Mouse (Mus musculus) NIH3T3 (cell line): ENCODE measurements around the gene Actb.

Experiments used
- DNase-seq: peaks from one replicate; pipeline ENCODE4 v3.0.0-alpha.2; 2012; ENCODE audit warnings: low read depth

Actb gene

DNA sequence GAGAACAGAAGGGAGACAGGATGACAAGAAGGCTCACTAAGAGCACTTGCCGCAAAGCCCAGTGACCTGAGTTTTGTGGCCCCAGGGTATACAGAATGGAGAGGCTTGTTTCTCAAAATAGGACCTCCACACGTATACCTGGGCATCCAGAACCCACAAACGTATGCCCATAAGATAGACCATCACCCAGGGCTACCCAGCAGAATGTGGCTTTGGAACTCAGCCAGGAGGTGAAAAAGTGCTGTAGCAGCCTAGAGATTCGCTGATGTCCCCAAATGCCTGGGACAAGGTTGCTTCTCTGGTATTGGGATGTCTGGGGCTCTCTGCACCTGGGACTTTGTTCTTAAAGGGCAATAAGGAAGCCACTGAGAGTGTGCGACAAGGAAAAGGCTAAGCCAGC lies 15.7 kb upstream of the Actb start:
- no peak for DNase-seq

DNA sequence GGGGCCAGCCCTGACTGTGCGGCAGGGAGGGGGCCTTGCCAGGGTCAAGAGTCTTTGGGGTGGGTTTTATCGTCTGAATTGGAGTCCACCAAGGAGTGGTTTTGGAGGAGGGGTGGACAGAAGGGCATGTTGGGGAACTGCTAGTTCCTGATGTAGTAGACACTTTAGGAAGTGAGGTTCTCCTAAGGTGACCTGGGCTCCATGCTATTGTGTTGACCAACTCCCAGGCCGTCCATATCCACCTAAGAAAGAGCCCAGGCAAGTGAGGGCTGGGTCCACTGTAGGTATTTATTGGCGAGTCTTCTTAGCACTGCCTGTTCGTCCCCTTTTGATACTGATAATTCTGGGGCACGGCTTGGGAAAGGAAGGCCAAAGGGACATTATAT lies 14.5 kb upstream of the Actb start:
- no peak for DNase-seq

DNA sequence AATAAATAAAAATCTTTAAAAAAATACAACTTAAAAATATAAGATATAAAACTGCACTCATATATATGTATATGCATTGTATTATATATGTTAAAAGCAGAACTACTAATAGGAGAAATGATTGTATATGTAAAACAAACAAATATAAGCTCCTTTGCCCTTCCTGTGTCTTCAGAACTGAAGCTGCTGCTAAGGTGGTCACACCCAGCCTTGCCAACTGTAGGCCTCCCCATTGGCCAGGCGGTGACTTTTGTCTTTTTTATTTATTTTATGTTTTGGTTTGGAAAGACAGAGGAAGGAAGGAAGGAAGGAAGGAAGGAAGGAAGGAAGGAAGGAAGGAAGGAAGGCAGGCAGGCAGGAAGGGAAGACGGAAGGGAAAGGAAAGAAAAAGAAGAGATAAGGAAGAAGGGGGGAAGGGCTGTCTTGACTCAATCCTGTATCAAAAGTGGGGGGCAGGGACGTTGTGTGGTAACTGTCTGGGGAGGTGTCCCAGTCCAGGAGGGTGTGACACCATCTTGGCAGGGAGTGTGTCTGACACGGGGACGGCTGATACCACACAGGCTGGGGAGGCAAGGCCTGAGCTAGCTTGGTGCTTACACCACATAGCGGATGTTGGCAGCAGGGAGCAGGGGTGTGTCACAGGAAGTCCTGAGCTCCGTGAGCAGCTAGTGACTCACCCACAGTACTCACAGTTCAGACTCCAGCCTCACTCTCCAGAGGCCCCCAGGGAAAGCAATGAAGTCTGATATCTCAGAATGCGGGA lies 13.9 kb upstream of the Actb start:
- peak; percentile 95 for DNase-seq

DNA sequence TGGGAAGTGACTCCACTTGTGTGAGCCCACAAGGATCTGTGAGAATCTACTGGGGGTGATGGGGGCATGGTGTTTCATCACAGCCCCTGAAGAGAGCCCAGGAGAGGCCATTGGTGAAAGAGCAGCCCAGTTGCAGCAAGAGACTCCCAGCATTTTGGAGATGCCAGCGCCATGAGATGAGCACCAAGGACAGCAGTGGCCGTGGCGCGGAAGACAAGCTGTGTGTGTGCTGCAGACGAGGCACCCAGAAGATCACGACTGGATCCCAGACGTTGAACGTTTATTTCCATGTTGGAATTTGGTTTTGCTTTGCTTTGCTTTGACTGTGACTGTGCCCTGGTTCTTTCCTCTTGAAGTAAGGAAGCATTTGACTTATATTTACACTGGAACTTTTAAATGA lies 10.8 kb upstream of the Actb start:
- DNase-seq = no peak

DNA sequence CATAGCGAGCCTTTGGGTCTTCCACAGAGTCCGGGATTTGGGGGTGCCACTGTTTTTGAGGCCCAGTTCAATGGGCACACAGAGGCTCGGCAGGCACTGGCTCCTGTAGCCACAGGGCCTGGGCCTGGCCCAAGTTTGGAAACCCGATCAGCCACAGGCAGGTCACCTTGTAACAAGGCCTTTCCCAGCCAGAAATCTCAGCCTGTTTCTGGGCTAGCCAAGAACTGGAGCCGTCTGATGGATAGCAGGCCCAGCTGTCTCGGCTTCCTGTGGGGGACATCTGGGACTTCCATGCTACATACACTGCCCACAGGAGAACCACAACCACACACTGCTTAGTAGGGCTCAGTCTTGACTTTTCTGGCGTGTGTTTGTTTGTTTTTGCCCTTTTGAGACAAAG lies 10.0 kb upstream of the Actb start:
- no peak for DNase-seq

DNA sequence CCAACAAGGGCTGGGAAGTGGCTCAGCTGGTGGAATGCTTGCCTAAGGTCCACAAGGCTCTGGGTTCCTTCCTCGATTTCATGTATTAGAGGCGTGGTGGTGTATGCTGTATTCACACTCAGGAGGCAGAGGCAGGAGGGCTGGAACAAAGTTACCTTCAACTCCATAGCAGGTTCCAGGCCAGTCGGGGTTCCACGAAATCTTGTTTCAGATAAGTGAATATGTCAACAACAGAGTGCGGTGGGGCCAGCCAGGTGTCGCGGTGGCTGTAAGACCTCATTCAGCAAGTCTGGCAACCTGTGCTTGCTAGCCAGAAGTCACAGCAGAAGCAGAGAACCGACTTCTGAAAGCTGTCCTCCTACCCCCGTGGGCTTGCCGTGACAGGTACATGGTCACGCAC lies 8.7 kb upstream of the Actb start:
- DNase-seq = no peak

DNA sequence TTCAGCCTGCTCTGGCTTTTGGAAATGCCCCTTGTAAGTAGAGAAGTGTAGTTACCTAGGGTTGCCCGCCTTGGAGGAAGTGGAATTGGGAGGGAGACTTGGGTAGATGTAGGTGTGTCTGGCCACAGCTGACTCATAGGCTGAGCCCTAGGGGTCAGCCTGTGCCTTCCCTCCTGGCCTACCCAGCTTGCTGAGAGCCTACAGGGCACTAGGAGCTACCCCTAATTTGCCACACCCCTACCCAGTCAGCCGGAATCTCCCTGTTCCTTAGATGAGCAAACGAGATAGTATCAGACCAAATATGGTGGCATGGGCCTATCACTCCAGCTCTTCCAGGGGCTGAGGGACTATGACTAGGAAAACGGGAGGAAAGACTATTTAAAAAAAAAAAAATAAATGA lies 6.2 kb upstream of the Actb start:
- no peak for DNase-seq

DNA sequence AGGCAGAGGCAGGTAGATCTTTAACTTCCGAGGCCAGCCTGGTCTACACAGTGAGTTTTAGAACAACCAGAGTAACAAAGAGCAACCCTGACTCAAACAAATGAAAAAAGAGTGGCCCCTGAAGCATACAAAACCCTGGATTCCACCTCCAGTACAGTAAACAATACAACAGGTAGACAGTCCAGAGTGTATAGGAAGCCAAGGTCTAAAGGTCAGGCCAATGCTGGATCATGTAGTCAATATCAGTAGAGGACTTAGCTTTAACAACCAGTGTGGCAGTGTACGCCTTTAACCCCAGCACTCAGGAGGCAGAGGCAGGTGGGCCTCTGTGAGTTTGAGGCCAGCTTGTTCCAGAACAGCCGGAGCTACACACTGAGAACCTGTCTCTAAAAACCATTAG lies 5.8 kb upstream of the Actb start:
- no peak for DNase-seq

DNA sequence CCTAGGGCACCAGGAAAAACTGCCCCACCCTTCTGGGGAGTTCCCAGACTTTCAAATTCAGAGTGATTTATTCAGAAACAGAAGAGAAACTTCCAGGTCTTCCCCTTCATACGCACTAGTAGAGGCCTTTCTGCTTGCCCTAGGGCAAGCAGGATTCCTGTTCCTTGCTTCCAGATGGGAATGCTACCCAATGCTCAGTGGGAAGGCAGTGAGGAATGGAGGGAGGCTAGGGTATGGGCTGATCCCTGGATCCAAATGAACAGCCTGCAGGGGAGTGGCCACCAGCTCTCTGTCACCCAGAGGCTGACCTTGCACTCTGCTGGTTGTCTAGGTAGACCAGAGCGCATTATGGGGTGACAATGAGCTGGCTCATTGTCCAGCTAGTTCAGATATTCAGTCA lies 5.1 kb upstream of the Actb start:
- DNase-seq = no peak

DNA sequence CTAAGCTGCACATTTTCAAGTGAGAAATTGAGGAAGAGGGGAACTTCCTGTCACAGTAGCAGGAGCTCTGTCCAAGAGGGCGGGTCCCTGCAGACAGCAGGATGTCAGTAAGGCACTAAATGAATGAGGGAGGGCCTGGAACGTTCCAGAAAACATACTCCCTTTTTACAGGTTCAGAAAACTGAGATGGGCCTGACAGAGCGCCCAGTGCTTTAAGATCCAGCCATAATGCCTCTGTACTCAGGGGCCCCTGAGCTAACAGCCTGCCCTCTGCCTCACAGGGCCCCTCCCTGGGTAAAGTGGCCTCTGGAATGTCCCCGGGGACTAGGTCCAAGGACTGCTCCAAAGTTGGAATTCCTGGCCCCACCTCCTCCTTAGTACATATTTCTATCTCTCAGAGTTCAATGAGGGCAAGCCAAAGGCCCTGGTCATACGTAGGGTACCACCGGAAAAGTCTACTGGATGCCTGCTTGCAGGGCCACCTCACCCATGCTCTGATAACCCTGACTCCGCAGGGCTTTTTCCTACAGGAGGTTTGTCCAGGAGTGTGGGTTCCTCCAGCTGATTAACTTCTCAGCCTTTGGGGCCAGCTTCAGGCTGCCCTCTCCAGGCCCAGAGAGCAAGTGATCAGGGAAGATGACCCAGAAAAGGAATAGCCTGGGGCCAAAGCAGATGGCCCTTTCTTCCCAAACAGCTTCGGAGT lies 3.2 kb upstream of the Actb start:
- DNase-seq = no peak

DNA sequence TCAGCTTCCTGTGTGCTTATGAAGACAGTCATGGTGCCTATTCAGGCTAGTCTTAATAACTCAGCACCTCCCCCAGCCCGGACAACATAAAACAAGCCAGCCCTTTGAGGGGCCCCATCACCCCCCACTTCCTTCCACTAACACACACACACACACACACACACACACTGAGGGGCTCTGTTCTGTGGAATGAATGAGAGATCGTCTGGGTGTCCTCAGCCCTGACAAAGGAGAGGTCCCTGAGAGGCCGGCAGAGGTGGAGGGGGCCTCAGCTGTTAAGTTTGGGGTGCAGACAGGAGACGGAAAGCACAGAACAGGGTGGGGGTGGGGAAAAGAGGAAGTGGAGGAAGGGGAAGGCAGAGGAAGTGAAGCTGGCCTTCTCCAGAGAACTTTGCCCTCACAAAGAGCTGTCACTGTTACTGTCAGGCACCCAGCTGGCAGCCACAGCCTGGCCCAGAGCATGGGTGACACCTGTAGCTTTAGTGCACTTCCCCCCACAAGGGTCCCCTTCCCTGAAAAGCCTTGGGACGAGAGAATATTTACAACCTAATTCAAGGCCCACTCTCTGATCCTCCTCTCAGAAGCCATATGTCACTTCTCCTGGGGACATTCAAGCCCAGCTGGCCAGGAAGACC lies 2.5 kb upstream of the Actb start:
- no peak for DNase-seq

DNA sequence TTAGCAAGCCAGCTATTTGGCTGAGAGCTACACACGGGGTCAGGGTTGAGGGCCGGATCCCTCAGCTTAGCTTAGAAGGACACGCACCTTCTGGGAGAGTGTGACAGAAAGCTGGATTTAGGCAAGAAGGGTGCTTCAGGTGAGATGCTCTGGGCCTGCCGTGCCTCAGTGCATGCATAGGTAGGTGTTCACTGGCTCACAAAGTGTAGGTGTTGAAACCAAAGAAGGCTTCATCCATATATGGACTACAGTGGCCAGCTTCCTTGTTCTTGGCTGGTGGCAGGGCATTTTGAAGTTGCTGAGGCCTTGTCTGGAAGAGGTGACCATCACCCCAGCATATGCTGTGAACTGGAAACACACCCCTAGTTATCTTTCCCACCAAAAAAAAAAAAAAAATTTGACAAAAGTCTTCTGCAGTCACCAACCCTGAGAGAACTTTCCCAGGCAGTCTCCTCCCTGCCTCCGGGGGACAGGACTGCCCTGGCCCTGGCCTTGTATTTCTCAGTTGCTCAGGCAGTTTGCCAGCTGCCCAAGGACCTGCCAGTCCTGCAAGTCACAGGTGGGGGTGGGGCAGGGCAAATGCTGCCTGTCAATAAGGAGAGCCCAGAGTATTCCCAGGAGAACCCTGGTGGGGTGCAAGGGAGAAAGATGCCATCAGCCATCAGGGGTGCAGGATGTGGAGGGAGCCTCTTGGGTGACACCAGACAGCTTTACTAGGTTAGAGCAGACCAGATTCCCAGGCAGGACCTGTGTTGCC lies 1.4 kb upstream of the Actb start:
- DNase-seq = no peak

DNA sequence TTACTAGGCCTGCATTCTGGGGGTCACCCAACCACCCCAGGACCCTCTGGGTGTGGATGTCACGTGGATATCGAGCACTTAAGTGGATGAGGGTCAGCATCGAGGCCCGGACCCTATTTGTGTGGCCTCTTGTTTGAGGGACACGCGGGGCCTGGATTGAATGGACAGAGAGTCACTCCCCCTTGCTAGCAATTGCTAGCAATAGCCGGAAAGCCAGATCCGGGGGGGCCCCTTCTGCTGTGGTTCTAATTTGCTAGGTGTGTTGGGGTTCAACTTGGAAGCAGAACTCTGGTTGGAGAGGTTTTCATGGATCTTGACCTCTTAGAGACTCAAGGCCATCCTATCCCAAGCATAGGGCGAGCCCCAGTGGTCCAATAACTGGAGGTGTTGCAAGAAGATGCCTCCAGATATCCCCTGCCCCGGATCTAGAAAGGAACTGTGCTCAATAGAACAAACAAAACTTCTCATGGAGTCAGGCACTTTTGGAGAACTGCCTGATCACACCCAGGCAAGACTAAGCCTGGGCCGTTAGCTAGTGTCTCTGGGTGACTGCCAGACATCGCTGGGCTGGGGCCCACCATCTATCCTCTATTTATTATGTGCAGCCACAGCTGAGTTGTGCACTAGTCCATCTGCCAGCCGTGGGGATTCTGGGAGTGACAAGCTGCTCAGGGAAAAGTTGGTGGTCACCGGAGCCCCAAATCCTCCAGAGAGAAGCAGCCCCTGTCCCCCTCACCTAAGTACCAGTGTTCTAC lies 671 bp upstream of the Actb start:
- peak; percentile 88 for DNase-seq

DNA sequence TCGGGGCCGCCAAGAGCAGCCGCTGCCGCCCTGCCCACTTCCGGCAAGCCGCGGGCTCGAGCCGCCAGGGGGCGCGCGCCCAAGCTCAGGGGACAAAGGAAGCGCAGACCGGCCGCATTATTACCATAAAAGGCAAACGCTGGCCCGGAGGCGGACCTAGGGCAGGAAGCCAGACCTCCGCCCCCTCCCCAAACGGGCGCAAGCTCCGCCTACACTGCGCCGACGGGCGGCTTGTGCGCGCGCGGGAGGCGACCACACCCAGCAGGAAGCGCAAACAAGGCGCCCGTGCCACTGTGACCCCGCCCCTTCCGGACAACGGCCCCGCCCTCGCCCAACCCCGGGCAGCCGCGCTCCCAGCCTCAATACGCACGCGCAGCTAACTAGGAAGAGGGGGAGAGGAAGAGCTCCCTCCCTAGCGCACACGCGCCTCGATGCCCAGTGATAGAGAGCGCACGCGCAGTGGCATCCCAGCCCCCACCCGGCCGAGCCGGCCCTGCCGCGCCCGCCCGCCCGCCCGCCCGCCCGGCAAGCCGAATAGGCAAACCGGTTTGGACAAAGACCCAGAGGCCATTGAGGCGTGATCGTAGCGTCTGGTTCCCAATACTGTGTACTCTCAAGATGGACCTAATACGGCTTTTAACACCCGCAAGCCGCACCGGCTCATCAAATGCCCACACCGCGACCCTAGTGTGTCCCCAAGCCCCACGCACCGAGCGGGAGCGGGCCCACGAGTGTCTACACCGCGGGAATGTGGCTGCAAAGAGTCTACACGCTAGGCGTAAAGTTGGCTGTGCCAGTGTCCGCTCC lies 626 bp downstream of the Actb start:
- peak; percentile 98 for DNase-seq

DNA sequence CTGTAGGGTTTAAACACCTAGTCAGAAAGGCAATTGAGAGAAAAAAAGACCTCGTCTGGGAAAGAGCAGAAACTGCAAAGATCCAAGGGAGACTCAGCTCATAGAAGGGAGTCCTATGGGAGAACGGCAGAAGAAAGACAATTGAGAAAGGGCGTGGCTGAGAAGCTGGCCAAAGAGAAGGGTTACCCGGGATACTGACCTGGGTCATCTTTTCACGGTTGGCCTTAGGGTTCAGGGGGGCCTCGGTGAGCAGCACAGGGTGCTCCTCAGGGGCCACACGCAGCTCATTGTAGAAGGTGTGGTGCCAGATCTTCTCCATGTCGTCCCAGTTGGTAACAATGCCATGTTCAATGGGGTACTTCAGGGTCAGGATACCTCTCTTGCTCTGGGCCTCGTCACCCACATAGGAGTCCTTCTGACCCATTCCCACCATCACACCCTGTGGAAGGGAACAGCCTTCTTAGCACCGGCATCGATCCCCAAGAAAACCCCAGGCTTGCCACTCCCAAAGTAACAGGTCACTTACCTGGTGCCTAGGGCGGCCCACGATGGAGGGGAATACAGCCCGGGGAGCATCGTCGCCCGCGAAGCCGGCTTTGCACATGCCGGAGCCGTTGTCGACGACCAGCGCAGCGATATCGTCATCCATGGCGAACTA lies 1.4 kb downstream of the Actb start:
- no peak for DNase-seq

DNA sequence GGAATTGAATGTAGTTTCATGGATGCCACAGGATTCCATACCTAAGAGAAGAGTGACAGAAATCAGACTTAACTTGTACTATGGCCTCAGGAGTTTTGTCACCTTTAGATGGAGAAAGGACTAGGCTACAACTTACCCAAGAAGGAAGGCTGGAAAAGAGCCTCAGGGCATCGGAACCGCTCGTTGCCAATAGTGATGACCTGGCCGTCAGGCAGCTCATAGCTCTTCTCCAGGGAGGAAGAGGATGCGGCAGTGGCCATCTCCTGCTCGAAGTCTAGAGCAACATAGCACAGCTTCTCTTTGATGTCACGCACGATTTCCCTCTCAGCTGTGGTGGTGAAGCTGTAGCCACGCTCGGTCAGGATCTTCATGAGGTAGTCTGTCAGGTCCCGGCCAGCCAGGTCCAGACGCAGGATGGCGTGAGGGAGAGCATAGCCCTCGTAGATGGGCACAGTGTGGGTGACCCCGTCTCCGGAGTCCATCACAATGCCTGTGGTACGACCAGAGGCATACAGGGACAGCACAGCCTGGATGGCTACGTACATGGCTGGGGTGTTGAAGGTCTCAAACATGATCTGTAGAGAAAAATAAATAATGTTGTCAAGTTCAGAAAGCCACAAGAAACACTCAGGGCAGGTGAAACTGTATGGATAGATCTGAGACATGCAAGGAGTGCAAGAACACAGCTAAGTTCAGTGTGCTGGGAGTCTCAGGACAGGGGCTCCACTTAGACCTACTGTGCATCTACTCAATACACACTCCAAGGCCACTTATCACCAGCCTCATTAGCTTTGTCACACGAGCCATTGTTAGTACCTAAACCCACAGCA lies 2.1 kb downstream of the Actb start:
- DNase-seq = peak; percentile 54

DNA sequence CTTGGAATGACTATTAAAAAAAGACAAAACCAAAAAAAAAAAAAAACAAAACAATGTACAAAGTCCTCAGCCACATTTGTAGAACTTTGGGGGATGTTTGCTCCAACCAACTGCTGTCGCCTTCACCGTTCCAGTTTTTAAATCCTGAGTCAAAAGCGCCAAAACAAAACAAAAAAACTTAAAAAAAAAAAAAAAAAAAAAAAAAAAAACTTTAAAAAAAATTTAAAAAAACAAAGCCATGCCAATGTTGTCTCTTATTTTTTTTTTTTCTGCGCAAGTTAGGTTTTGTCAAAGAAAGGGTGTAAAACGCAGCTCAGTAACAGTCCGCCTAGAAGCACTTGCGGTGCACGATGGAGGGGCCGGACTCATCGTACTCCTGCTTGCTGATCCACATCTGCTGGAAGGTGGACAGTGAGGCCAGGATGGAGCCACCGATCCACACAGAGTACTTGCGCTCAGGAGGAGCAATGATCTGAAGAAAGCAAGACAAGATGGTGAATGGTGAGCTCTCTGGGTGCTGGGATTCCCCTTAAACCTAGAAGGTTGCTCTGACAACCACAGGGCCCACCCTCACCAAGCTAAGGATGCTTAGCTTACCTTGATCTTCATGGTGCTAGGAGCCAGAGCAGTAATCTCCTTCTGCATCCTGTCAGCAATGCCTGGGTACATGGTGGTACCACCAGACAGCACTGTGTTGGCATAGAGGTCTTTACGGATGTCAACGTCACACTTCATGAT lies 2.9 kb downstream of the Actb start:
- DNase-seq = peak; percentile 52

DNA sequence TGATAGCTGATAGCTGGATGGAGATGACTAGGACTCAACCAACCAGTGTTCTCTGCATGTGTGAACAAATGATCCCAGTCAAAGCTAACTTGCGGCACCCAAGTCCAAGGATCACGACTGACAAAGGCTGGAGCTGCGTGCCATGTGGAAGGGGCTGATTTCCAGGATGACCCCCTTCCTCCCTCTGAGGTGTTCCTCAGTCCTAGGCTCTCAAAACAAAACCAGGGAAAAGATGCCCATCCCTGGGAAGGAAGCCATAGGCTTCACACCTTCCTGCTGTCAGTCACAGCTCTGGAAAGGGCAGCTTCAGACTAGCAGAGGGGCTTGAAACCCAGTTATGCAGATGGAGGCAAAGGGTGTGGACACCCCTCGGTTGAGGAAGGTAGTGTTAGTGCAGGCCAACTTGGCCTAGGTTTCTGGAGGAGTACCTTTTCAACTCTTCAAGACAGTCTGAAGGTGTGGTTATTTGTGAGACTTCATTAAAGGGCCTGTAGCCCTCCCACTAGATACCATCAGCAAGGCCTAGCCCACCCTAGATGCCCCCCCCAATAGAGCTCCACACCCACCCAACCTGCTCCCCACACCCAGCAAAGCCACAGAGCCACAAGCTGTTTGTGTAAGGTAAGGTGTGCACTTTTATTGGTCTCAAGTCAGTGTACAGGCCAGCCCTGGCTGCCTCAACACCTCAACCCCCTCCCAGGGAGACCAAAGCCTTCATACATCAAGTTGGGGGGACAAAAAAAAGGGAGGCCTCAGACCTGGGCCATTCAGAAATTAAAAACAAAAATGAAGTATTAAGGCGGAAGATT lies 3.8 kb downstream of the Actb start:
- DNase-seq = no peak
